Mouse (Mus musculus) heart, embryonic 10.5 days (tissue): ENCODE results near the gene Klhl30. TPM values are rescaled to one million over a fixed set of nuclear protein-coding genes. Genes with fewer than 3 reads are reported as not detected.

ENCODE experiments used
- DNase-seq: peaks from one replicate; pipeline ENCODE4 v3.0.0-alpha.2; 2017; ENCODE audit warnings: low spot score
- H3K27ac ChIP-seq: fragments of 300-500 bp; sonication (generic); 2 replicates; pipeline ENCODE4 v1.5.1; 2016; ENCODE audit warnings: mild to moderate bottlenecking
- H3K27me3 ChIP-seq: fragments of 300-500 bp; sonication (generic); 2 replicates; pipeline ENCODE4 v1.6.1; 2016; ENCODE audit warnings: mild to moderate bottlenecking; ENCODE audit not compliant: poor library complexity, insufficient read depth, severe bottlenecking
- H3K36me3 ChIP-seq: fragments of 300-500 bp; sonication (generic); 2 replicates; pipeline ENCODE4 v1.6.1; 2016; ENCODE audit warnings: mild to moderate bottlenecking, moderate library complexity
- H3K4me1 ChIP-seq: fragments of 300-500 bp; sonication (generic); 2 replicates; pipeline ENCODE4 v1.6.1; 2016; ENCODE audit warnings: mild to moderate bottlenecking
- H3K4me3 ChIP-seq: fragments of 300-500 bp; sonication (generic); 2 replicates; pipeline ENCODE4 v1.5.1; 2016; ENCODE audit warnings: mild to moderate bottlenecking, moderate library complexity
- H3K9me3 ChIP-seq: fragments of 300-500 bp; sonication (generic); 2 replicates; pipeline ENCODE4 v1.6.1; 2016; ENCODE audit warnings: mild to moderate bottlenecking, moderate library complexity
- WGBS: fragments of 180-500 bp; shearing (Covaris S2); methylation state at CpG from one replicate; pipeline ENCODE4 v1.1.7; 2016; 5-methylcytosine and 5-hydroxymethylcytosine counted together
- polyA plus RNA-seq: library from polyadenylated mRNA; unstranded; fragments of >200 nt; fragmentation: Nextera tagmentation; extraction: Ambion mirVana; gene quantifications from 2 replicates; pipeline ENCODE4 v1.2.1, GENCODE M21; 2016

Klhl30 gene
- polyA plus RNA-seq: 33.1 and 51.1 TPM in 2 replicates

DNA sequence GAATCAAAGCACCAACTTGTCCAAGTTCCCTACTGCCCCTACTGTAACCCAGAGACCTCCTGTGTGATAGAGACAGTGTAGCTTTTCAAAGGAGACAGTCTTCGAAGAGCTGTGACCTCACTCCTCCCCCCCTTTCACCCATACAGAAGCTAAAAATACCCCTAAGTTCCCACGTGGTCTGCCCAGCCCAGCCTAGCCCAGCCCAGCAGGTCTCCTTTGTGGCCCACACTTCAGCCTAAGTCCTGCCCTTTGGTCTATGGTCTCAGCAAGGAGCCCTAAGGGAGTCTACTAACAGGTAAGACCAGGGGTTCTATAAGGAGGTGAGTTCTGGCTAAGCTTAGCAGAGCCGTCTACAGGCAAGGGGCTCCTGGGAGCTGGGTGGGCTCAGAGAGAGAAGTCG is at the start of gene Klhl30:
Gene Klhl30, plus strand, starts transcription at position 176 of the 400 bp plus-strand sequence.
- H3K9me3 ChIP-seq: no peaks in the 10 kb centered on the region
- no peak for DNase-seq
- H3K27me3 ChIP-seq: peaks cover 16% of the 10 kb centered on the region
- H3K36me3 ChIP-seq: peaks cover 26% of the 10 kb centered on the region
- peaks cover 51% of the 10 kb centered on the region for H3K4me1 ChIP-seq
- H3K27ac ChIP-seq: peak within 1 kb of the TSS; percentile 91
- peak within 1 kb of the TSS; percentile 55 for H3K4me3 ChIP-seq
- 25% methylated on average over 4 of the region's 4 CpGs for WGBS

DNA sequence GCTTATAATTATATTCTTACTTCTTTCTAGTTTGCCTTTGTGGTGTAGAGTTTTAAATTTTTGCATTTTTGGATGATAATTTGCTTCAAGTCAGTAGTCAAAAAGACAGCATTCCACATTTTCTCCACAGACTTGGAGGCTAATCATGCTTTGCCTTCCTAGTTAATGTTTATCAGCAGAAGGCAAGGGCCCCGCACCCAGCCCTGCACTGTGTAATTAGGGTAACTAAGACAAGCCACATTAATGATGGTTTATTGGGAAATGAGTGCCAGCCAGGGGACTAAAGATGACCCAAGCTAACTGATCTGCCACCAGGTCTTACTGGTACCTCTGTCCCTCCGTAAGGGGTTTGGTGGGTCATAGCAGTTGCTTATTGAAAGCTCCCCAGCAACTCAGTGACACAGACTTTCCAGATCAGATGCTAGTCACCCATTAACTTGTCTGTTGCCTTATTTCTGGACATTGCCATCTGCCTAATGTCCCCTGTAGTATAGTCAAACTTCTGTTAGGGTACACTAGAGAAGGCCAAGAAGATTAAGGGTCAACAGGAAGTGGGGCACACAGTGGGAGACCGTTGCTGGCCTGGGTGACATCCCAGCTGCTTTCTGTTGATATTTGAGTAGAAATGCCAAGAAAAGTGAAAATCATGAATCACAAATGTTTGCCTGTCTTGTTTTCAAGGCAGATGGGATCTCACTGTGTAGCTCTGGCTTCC is 49.5 kb upstream of the Klhl30 start:
- H3K4me3 ChIP-seq: no peak overlapping the region
- WGBS: 81% methylated on average over 3 of the region's 3 CpGs
- H3K27ac ChIP-seq: no peak overlapping the region
- H3K4me1 ChIP-seq: peaks cover 19% of the 10 kb centered on the region
- DNase-seq: no peak
- peaks cover 29% of the 10 kb centered on the region for H3K36me3 ChIP-seq
- H3K27me3 ChIP-seq: no peaks in the 10 kb centered on the region
- H3K9me3 ChIP-seq: no peaks in the 10 kb centered on the region

DNA sequence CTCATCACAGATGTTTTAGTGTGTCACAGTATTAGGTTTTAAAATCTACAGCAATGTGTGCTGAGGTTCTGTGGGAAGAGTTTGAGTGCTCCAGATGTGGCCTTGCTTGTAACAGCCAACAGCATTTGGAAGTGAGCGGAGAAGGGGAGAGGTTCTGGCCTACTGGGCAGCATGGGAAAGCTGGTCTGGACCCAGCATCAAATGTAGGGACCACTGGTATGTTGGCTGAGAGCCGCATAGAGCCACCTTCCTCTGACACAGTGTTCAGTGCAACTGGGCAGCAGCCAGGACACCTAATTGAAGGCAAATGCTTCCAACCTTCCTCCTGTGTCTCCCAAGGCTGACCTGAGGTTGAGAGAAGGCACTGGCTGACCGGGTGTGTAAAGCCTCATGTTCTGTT is 48.8 kb upstream of the Klhl30 start:
- no peaks in the 10 kb centered on the region for H3K9me3 ChIP-seq
- WGBS: 83% methylated on average over 3 of the region's 3 CpGs
- no peak overlapping the region for H3K4me3 ChIP-seq
- no peak overlapping the region for H3K27ac ChIP-seq
- H3K36me3 ChIP-seq: peaks cover 34% of the 10 kb centered on the region
- DNase-seq: no peak
- H3K27me3 ChIP-seq: no peaks in the 10 kb centered on the region
- H3K4me1 ChIP-seq: peaks cover 19% of the 10 kb centered on the region

DNA sequence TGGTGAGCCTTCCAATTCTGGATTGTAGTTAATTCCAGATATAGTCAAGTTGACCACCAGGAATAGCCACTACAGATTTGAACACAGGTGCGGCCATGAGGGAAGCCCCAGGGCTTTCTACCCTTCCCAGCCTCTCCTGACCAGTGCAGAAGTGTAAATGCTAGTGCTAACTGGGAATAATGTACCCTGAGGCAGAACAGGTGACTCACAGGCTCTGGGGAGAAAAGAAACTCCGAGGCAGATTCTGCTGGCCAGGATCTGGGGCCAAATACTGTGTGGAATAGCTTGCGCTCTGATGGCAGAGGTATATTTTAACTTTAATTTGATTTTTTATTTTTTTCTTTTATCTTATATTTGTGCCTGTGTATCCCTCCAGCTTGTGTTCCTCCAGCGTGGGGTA is 46.2 kb upstream of the Klhl30 start:
- Histone ChIP-seq H3K27me3 (no peaks in the 10 kb centered on the region), H3K27ac (no peak overlapping the region), H3K4me3 (no peak overlapping the region), H3K4me1 (peaks cover 8% of the 10 kb centered on the region; the same call in 1 of the 2 replicates), H3K9me3 (no peaks in the 10 kb centered on the region), H3K36me3 (peaks cover 58% of the 10 kb centered on the region)
- no peak for DNase-seq
- WGBS: 90% methylated on average over 4 of the region's 4 CpGs

DNA sequence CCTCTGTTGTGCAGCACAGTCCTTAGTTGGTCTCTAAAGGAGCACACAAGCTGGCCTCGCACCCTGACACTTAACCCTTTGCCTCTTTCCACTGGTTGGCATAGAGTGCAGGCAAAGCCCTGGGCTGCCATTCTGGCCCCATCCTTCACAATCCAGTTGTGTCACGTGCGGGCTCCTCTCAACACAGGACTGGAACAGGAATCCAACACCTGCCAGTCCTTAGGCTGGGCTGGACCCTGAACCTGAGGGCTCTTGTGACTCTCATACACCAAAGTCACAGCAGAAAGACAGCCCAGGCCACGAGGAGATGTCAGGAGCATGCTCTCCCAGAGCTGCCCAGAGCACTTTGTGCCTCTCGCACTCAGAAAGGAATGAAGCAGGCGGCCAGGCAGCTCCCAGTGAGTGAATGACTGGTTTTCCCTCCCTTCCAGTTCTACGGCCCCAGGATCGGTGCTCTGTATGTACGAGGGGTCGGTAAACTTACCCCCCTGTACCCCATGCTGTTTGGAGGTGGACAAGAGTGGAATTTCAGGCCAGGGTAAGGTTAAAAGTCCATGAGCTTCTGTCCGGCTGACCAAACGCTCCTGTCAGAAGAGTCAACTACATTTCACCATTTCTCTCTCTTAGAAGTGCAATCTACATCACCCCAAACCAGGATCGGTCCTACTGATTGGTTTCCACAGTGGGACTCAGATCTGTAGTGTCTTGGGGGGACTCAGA is 41.3 kb upstream of the Klhl30 start:
- H3K36me3 ChIP-seq: peaks cover 75% of the 10 kb centered on the region
- WGBS: 92% methylated on average over 13 of the region's 13 CpGs

DNA sequence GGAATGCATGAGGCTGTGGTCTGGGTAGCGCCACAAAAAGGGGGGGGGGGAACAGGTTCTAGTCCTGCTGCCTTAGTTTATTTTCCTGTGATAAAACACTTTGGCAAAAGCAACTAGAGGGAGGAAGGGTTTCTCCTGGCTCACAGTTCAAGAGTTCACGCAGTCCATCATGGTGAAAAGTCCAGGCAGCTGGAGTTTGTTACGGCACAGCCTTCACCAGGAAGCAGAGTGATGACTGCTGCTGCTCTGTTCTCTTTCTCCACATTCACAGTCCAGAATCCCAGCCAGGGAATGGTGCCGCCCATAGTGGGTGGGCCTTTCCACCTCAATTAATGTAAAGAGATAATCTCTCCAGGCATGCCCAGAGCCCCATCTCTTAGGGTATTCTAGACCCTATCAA is 38.5 kb upstream of the Klhl30 start:
- Histone ChIP-seq H3K4me1 (peaks cover 21% of the 10 kb centered on the region), H3K27me3 (no peaks in the 10 kb centered on the region), H3K4me3 (no peak overlapping the region), H3K27ac (no peak overlapping the region), H3K9me3 (no peaks in the 10 kb centered on the region), H3K36me3 (peaks cover 51% of the 10 kb centered on the region)
- WGBS: 87% methylated on average over 4 of the region's 4 CpGs
- no peak for DNase-seq

More for the DNA sequence above, 41.3 kb upstream of the Klhl30 start:
- Histone ChIP-seq H3K9me3 (no peaks in the 10 kb centered on the region), H3K4me3 (no peak overlapping the region), H3K27ac (no peak overlapping the region), H3K4me1 (peaks cover 13% of the 10 kb centered on the region; the same call in 1 of the 2 replicates), H3K27me3 (no peaks in the 10 kb centered on the region)
- DNase-seq: no peak

DNA sequence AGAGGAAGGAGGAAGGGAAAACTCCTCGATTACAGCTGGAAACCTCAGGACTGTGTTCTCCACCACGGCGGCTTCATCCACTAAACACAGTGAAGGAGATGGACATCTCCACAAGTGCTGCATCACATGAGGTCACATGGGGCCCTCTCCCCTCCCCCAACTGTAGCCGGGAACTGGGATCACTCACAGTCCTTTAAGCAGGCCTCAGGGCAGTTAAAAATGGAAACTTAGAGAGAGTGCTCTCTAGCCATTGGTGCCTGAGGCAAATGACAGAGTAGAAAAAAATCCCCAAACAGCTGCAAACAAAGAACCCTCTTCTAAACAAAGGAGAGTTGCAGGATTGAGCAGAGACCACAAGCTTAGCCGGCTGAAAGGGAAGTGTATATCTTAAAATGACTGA is 37.6 kb upstream of the Klhl30 start:
- H3K27me3 ChIP-seq: no peaks in the 10 kb centered on the region
- peaks cover 23% of the 10 kb centered on the region for H3K4me1 ChIP-seq
- no peaks in the 10 kb centered on the region for H3K9me3 ChIP-seq
- H3K36me3 ChIP-seq: peaks cover 43% of the 10 kb centered on the region
- peak overlapping the region; percentile 85 for H3K27ac ChIP-seq
- no peak for DNase-seq
- WGBS: 31% methylated on average over 5 of the region's 5 CpGs
- no peak overlapping the region for H3K4me3 ChIP-seq

DNA sequence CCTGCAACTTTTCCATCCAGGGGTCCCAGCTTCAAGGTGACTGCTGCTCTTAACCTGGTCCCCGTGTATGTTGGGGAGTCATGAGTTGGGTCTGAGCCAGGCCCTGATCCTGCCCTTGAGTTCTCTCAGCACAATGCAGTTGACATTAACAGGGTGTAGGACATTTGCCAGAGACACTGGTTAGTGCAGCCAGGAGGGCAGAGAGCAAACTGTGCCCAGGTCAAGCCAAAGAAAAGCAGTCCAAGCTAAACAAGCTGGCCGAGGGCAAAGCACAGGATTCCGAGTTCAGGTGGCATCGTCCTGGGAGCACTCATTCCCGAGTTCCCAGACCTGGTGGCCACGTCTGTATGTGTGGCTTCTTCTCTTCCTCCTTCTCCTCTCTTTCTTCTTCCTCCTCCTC is 33.2 kb upstream of the Klhl30 start:
- Histone ChIP-seq H3K9me3 (no peaks in the 10 kb centered on the region), H3K4me3 (no peak overlapping the region), H3K36me3 (peaks cover 4% of the 10 kb centered on the region; the same call in 1 of the 2 replicates), H3K27ac (no peak overlapping the region), H3K27me3 (peaks cover under 1% of the 10 kb centered on the region; the same call in 1 of the 2 replicates), H3K4me1 (peaks cover 48% of the 10 kb centered on the region)
- DNase-seq: no peak
- WGBS: 77% methylated on average over 6 of the region's 6 CpGs

DNA sequence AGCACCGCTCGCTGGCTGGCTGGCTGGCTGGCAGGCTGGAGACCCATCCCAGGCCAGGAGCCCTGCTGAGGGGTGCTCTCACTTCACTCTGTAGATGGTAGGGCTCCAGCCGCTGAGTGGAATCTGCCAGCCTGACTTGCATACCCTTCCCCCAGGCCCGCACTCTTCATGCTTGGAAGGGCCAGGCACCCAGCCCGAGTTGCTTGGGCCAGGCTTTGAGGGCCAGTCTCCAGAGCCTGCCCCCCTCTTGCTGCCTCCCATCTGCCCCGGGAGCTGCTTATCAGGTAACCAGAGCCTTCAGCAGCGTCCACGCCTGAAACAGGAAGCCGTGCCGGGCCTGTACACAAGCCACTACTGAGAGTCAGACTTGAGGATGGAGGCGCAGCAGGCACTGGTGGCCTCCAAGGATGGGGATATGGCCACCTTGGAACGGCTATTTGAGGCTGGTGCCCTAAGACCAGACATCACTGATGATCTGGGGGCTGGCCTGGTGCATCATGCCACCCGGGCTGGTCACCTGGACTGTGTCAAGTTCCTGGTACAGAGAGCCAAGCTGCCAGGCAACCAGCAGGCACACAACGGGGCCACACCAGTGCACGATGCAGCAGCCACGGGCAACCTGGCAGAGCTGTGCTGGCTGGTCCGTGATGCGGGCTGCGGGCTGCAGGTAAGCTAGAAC is 28.9 kb upstream of the Klhl30 start, which contains the start of gene Espnl:
Gene Espnl, plus strand, starts transcription at position 316 of the 679 bp plus-strand sequence.
- Histone ChIP-seq H3K4me3 (peak within 1 kb of the TSS; percentile 6; the same call in 1 of the 2 replicates), H3K27me3 (peaks cover 15% of the 10 kb centered on the region; the same call in 1 of the 2 replicates), H3K4me1 (peaks cover 35% of the 10 kb centered on the region), H3K9me3 (no peaks in the 10 kb centered on the region), H3K36me3 (no peaks in the 10 kb centered on the region), H3K27ac (peak within 1 kb of the TSS; percentile 74)
- 43% methylated on average over 19 of the region's 19 CpGs for WGBS
- DNase-seq: no peak

DNA sequence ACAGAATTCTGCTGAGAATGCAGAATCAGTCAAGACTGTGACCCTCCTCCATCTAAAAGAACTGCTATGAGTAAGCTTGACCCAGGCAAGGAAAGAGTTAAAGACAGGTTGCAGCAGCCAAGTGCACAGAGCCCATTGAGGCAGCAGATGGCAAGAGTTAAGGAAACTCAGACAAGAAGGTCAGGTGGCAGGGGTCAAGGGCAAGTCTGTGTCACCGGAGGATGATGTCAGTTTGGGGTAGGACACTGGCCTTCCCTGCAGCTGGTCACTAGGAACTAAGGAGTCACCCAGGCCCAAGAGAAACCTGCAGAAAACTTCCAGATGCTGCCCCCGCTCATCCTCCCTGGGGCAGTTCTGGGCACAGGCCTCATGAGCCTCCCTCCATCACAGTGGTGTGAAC is 26.2 kb upstream of the Klhl30 start:
- Histone ChIP-seq H3K27me3 (peaks cover 27% of the 10 kb centered on the region; the same call in 1 of the 2 replicates), H3K36me3 (no peaks in the 10 kb centered on the region), H3K4me3 (no peak overlapping the region), H3K9me3 (no peaks in the 10 kb centered on the region), H3K4me1 (peaks cover 36% of the 10 kb centered on the region), H3K27ac (no peak overlapping the region)
- WGBS: 79% methylated on average over 2 of the region's 2 CpGs
- DNase-seq: no peak

DNA sequence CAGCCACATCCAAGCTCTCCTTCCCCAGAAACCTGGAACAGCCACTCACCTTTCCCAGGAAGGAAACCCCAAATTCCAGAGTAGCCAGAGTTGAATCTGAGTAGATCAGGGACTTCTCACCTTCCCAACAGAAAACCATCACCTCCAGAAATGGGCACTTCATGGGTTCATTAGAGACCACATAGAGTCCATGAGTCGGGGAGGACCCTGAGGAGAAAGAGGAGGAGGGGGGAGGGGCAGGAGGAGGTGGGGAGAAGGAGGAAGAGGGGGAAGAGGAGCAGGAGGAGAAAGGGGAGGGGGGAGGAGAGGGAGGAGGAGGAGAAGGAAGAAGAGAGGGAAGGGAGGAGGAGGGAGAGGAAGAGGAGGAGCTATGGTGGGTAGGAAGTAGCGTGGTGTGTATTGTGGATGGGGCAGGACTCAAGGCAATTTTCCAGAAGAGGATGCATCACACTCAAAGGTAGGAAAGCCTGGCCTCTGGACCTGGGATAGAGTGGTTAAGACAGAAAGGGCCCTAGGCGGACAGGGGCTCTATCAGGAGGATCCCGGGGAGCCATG is 25.3 kb upstream of the Klhl30 start:
- DNase-seq: no peak
- Histone ChIP-seq H3K4me1 (peaks cover 36% of the 10 kb centered on the region), H3K36me3 (no peaks in the 10 kb centered on the region), H3K9me3 (no peaks in the 10 kb centered on the region), H3K27me3 (peaks cover 27% of the 10 kb centered on the region), H3K4me3 (no peak overlapping the region), H3K27ac (no peak overlapping the region)
- 61% methylated on average over 4 of the region's 4 CpGs for WGBS

DNA sequence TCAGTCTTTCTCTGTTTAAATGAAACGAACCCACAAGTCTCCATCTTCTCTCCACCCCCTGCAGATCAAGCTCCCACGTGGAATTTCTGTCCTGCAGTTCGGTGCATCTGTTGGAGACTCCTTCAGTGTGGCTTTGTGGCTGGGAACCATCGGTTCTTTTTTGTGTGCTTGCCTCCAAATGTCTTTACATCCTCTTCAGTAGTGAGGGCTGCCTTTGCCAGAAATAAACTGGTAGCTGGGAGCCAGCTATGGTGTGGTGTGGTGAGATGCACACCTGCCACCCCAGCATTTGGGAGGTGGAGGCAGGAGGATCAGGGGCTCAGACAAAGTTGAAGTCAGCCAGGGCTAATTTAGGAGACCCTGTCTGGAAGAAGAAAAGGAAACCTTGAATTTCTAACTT is 18.7 kb upstream of the Klhl30 start:
- Histone ChIP-seq H3K27ac (no peak overlapping the region), H3K4me3 (no peak overlapping the region), H3K4me1 (peaks cover 39% of the 10 kb centered on the region), H3K36me3 (no peaks in the 10 kb centered on the region), H3K9me3 (no peaks in the 10 kb centered on the region), H3K27me3 (peaks cover 26% of the 10 kb centered on the region)
- DNase-seq: no peak
- 52% methylated on average over 4 of the region's 4 CpGs for WGBS
